Mouse (Mus musculus) hematopoietic stem cell, adult 5-6 weeks (primary cell): Measurements from ENCODE around the gene Abhd11. TPM values are rescaled to one million over a fixed set of nuclear protein-coding genes. Genes with fewer than 3 reads are reported as not detected.
A peak's percentile ranks its signal among the peaks of the same experiment; 100 is the strongest.
"Not testable (repeated sequence)": the region's sequence is repeated elsewhere in the genome, so short reads cannot be mapped to it uniquely, and the experiment has no call there.

ENCODE experiments used
- ATAC-seq, 2 experiments: fragments of 125-278 bp in 1 of 2; replicated peaks in 1 of 2; 2 replicates each; pipeline ENCODE4 v1.8.0; 2016 to 2017; ENCODE audit warnings: inconsistent platforms in 2 of 2, mild to moderate bottlenecking in 2 of 2, moderate number of reproducible peaks in 2 of 2, low read depth in 1 of 2, moderate TSS enrichment in 1 of 2; ENCODE audit not compliant: low FRiP score in 2 of 2, poor library complexity in 2 of 2, severe bottlenecking in 2 of 2, insufficient read depth in 1 of 2, low TSS enrichment in 1 of 2
- total RNA-seq: library from RNA; stranded (forward); fragments of 172-1452, 232-1000 nt; gene quantifications from 2 replicates; pipeline ENCODE4 v1.2.3, GENCODE M21; 2017

Abhd11 gene
- 27.1 and 41.0 TPM in 2 replicates for total RNA-seq

GRCm38 (mm10) chr5:135008671-135009589 lies at the start of gene Abhd11:
Gene Abhd11 (plus strand): TSS chr5:135009152.
- ATAC-seq: peak; percentile 79 to 80

GRCm38 (mm10) chr5:134960430-134960829 lies 48.5 kb upstream of the Abhd11 start:
- ATAC-seq: peak; percentile 88 to 90

GRCm38 (mm10) chr5:134961519-134961918 lies 47.4 kb upstream of the Abhd11 start:
- no peak for ATAC-seq

GRCm38 (mm10) chr5:134963546-134963945 lies 45.4 kb upstream of the Abhd11 start:
- ATAC-seq: no peak

- ATAC-seq: not testable (repeated sequence)
These were observed 44.3 kb upstream of the Abhd11 start for GRCm38 (mm10) chr5:134964655-134965054.

- peak; percentile 58 to 62 for ATAC-seq
These were observed 43.5 kb upstream of the Abhd11 start for GRCm38 (mm10) chr5:134965473-134965851.

GRCm38 (mm10) chr5:134965852-134966821 lies 42.8 kb upstream of the Abhd11 start:
- peak; percentile 82 to 89 for ATAC-seq

- ATAC-seq: no peak
These were observed 41.6 kb upstream of the Abhd11 start for GRCm38 (mm10) chr5:134967164-134967944.

- no peak for ATAC-seq
These were observed 38.3 kb upstream of the Abhd11 start for GRCm38 (mm10) chr5:134970671-134971070.

GRCm38 (mm10) chr5:134973081-134973480 lies 35.9 kb upstream of the Abhd11 start:
- no peak for ATAC-seq

GRCm38 (mm10) chr5:134973526-134973925 lies 35.4 kb upstream of the Abhd11 start:
- ATAC-seq: no peak

GRCm38 (mm10) chr5:134974294-134974693 lies 34.7 kb upstream of the Abhd11 start:
- peak; percentile 38 to 65; a peak in 3 of 4 replicates for ATAC-seq

GRCm38 (mm10) chr5:134974921-134975320 lies 34.0 kb upstream of the Abhd11 start:
- ATAC-seq: no peak

GRCm38 (mm10) chr5:134976164-134976563 lies 32.8 kb upstream of the Abhd11 start:
- peak; percentile 77 to 87 for ATAC-seq

GRCm38 (mm10) chr5:134976577-134977250 lies 32.2 kb upstream of the Abhd11 start:
- no peak for ATAC-seq

- no peak for ATAC-seq
These were observed 31.1 kb upstream of the Abhd11 start for GRCm38 (mm10) chr5:134977837-134978236.

GRCm38 (mm10) chr5:134981149-134981548 lies 27.8 kb upstream of the Abhd11 start:
- no peak for ATAC-seq
